ENCODE assay signal across 8 mouse cellular contexts in genomic region chr3:53040593-53041410, GRCm38 (mm10). TPM values are rescaled to one million over a fixed set of nuclear protein-coding genes. Genes with fewer than 3 reads are reported as not detected.
DNase-seq lines count a peak whose midpoint lies in the region; ATAC-seq and TF ChIP-seq lines count a peak whose summit lies in the region.

No protein-coding gene starts in this region.

- POLR2A ChIA-PET in Patski (lab: Charles Lee) = interaction anchor here (0.6 to 3.3 kb wide), 17 partner anchors 9 to 408 kb away, joined by 3 to 26 read pairs (median 3); no protein-coding TSS in a partner anchor

- DNase-seq in heart, adult 2 months = no peak
- DNase-seq in heart, postnatal 4 days = no peak
- no peak for DNase-seq in Patski (ENCODE audit: low read depth, low spot score)
- DNase-seq in heart, postnatal 10 days = peak; percentile 54 to 67
- DNase-seq in urinary bladder, adult 18-20 months (ENCODE audit: low spot score in 2 of 2) = no peak
- DNase-seq in adrenal gland, adult (ENCODE audit: inconsistent age in 2 of 2, low spot score in 1 of 2) = no peak
- no peak for DNase-seq in kidney, adult 18-20 months

- peaks cover 1% of the 10 kb centered on the region; the same call in 1 of the 2 replicates for H3K79me2 ChIP-seq in heart, adult 2 months (replicated peaks; ENCODE audit: control insufficient read depth, insufficient read depth, low read length)

- ATAC-seq in Patski = peak; percentile 19
- ATAC-seq in megakaryocyte progenitor cell, adult 5-6 weeks (replicated peaks; ENCODE audit: poor library complexity) = peak; percentile 30; the same call in 1 of the 2 replicates

- CTCF ChIA-PET in Patski (lab: Charles Lee) = interaction anchor here (0.7 to 6.7 kb wide), 24 partner anchors 8 to 454 kb away, joined by 3 to 45 read pairs (median 5); no protein-coding TSS in a partner anchor

- peak overlapping the region; percentile 81 for H3K4me3 ChIP-seq in heart, adult 2 months

- WGBS in heart, adult 2 months = 7% methylated on average over 17 of the region's 17 CpGs

- H3K36me3 ChIP-seq in heart, adult 2 months (ENCODE audit: control insufficient read depth, insufficient read depth, low read length) = peaks cover 3% of the 10 kb centered on the region

- TF ChIP-seq EP300 in heart, adult 2 months (IDR thresholded peaks at IDR 0.05; ENCODE audit: insufficient read depth, low read depth, low read length) = no peak

- intact Hi-C loops in heart, adult 2 months (cut with DNase I) = loop anchor here (5.0 kb wide), 2 partner anchors 46 to 126 kb away; no protein-coding TSS in a partner anchor
- intact Hi-C loops in heart, postnatal 10 days (cut with DNase I) = loop anchor here (5.0 kb wide), 4 partner anchors 46 to 206 kb away; no protein-coding TSS in a partner anchor

- H3K9ac ChIP-seq in heart, adult 2 months (ENCODE audit: low read depth, low read length) = peak overlapping the region; percentile 82

- TF ChIP-seq CTCF in heart, adult 2 months (IDR thresholded peaks at IDR 0.05) = no peak
- no peak for TF ChIP-seq CTCF in Patski (IDR thresholded peaks at IDR 0.05)

- in situ Hi-C loops in Patski (cut with MboI; ENCODE audit: low pct_unique_long_range_greater_than_20kb) = loop anchor here (5.0 to 10.0 kb wide), 2 partner anchors 64 to 206 kb away; no protein-coding TSS in a partner anchor

- H3K27ac ChIP-seq in heart, adult 2 months = peak overlapping the region; percentile 91

- TF ChIP-seq POLR2A in heart, adult 2 months (IDR thresholded peaks at IDR 0.05; ENCODE audit: insufficient read depth, low read depth, low read length) = no peak

- peaks cover 6% of the 10 kb centered on the region; the same call in 1 of the 2 replicates for H3K4me1 ChIP-seq in heart, adult 2 months (ENCODE audit: control insufficient read depth, insufficient read depth, low read length)

- no peaks in the 10 kb centered on the region for H3K27me3 ChIP-seq in heart, adult 2 months (ENCODE audit: control insufficient read depth, insufficient read depth, low read length)
- no peaks in the 10 kb centered on the region for H3K27me3 ChIP-seq in Patski

RNA-seq across cellular contexts. Expression of gene Lhfp, which starts 0.5 kb away (rescaled TPM):
- total RNA-seq in heart, adult 2 months (2021) = 10 to 100 TPM; 51.4 to 53.5 TPM
- polyA plus RNA-seq in heart, adult 2 months (2012; rRNA removed) = 79.4 and 143 TPM in 2 replicates
- total RNA-seq in heart, postnatal 4 days (2021) = 10 to 100 TPM; 76.4 to 79.6 TPM
- 589 TPM for polyA plus RNA-seq in Patski (2021)
- 10 to 100 TPM; 80.2 to 85.2 TPM for total RNA-seq in heart, postnatal 10 days (2021)
- total RNA-seq in megakaryocyte progenitor cell, adult 5-6 weeks (2015) = 0.47 TPM in 1 of 2 replicates, not detected in the other
- not detected in 2 replicates for total RNA-seq in megakaryocyte progenitor cell, adult 5-6 weeks (2017)

RNA-seq across cellular contexts. Expression of gene Cog6, which starts 23.8 kb away (rescaled TPM):
- 10 to 100 TPM; 48.3 to 59.6 TPM for total RNA-seq in heart, adult 2 months (2021)
- polyA plus RNA-seq in heart, adult 2 months (2012; rRNA removed) = 37.1 and 61.5 TPM in 2 replicates
- 10 to 100 TPM; 50.5 to 53.0 TPM for total RNA-seq in heart, postnatal 4 days (2021)
- 53.0 TPM for polyA plus RNA-seq in Patski (2021)
- total RNA-seq in heart, postnatal 10 days (2021) = 10 to 100 TPM; 52.4 to 54.1 TPM
- 19.4 and 22.2 TPM in 2 replicates for total RNA-seq in megakaryocyte progenitor cell, adult 5-6 weeks (2015)
- 23.6 and 28.9 TPM in 2 replicates for total RNA-seq in megakaryocyte progenitor cell, adult 5-6 weeks (2017)

Comparison
In these comparisons a context has a peak if more than half of its experiments do, and no peak if none do; other contexts are left out.
1. DNase-seq: peak in heart, postnatal 10 days (2 of 2); none in heart, adult 2 months (0 of 2), heart, postnatal 4 days (single experiment), Patski (single experiment), urinary bladder, adult 18-20 months (0 of 2), adrenal gland, adult (0 of 2) and kidney, adult 18-20 months (single experiment).
2. RNA of gene Lhfp, which starts 0.5 kb away (total RNA-seq): 80.2 to 85.2 TPM in heart, postnatal 10 days, 76.4 to 79.6 TPM in heart, postnatal 4 days and 51.4 to 53.5 TPM in heart, adult 2 months; 0.47 TPM in megakaryocyte progenitor cell, adult 5-6 weeks; every median in the first group is over 10 times any median in the second.